Mouse (Mus musculus): Measurements from ENCODE around the gene Hipk4. TPM values are rescaled to one million over a fixed set of nuclear protein-coding genes. Genes with fewer than 3 reads are reported as not detected.
"Not testable (repeated sequence)": the region's sequence is repeated elsewhere in the genome, so short reads cannot be mapped to it uniquely, and the experiment has no call there.

The Hipk4 gene
- polyA plus RNA-seq, 1 experiment from 2014 or later = 0.23 TPM

DNA sequence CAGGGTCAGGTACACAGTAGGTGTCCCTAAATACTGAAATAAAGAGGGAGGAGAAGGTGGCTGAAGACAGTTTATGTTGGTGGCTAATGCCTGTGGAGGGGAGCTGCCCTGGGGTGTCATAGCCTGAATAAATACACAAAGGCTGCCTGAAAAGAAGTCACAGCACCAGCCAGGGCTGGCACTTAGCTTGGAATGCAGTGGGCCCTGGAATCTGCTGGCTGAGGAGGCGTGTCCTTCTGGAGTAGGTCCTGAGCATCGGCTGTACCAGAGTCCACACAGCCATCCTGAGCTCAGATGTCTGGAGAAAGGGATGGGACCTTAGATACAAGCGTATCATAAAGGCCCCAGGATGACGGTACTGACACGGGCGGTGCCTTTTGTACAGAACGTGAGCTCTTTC lies 31.2 kb upstream of the Hipk4 start:
- Histone ChIP-seq H3K9me3 (ENCODE audit: control insufficient read depth, low read length) (no peaks in the 10 kb centered on the region), H3K27me3 (ENCODE audit: control insufficient read depth, insufficient read depth, low read length) (no peaks in the 10 kb centered on the region), H3K4me2 (replicated peaks; ENCODE audit: low read depth) (no peak overlapping the region), H3K27ac (replicated peaks) (peak overlapping the region; percentile 94; the same call in 1 of the 2 replicates), H3K9ac (ENCODE audit: low read length) (no peak overlapping the region), H3K4me1 (replicated peaks; ENCODE audit: control insufficient read depth, insufficient read depth) (peaks cover 10% of the 10 kb centered on the region; the same call in 1 of the 2 replicates), H3K4me3 (ENCODE audit: low read depth, low read length) (no peak overlapping the region), H3K36me3 (ENCODE audit: control insufficient read depth, insufficient read depth, low read length) (peaks cover 6% of the 10 kb centered on the region)
- 66% methylated on average over 7 of the region's 7 CpGs for WGBS
- DNase-seq (ENCODE audit: low spot score) (no peak), ATAC-seq (ENCODE audit: low FRiP score, low TSS enrichment) (no peak)
- no peak for TF ChIP-seq EP300 (optimal IDR thresholded peaks at IDR 0.05)
- no peak for TF ChIP-seq CTCF (IDR thresholded peaks at IDR 0.05; ENCODE audit: low read depth)

DNA sequence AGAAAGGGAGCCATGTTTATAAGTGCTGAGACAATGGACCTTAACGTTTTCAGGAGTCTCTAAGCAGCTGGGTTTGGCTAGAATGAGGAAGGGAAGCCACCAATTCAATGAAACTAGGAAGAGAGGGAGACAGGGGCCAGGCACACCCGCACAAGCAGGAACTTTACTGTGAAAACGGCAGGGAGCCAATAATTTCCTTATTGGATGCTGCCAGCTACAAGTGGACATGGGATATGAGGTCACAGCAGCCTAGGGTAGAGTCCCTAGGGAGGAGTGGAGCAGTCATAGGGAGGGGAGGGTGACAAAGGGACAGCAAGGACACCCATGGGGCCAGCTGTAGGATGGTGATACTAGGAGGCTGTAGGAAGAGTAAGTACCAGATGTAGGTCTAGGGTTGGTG lies 30.0 kb upstream of the Hipk4 start:
- H3K4me2 ChIP-seq (replicated peaks; ENCODE audit: low read depth) = no peak overlapping the region
- DNase-seq (ENCODE audit: low spot score) = no peak
- 51% methylated on average over 3 of the region's 3 CpGs for WGBS
- TF ChIP-seq EP300 (optimal IDR thresholded peaks at IDR 0.05) = no peak
- no peak for ATAC-seq (ENCODE audit: low FRiP score, low TSS enrichment)
- no peaks in the 10 kb centered on the region for H3K9me3 ChIP-seq (ENCODE audit: control insufficient read depth, low read length)
- H3K27me3 ChIP-seq (ENCODE audit: control insufficient read depth, insufficient read depth, low read length) = no peaks in the 10 kb centered on the region
- H3K4me1 ChIP-seq (replicated peaks; ENCODE audit: control insufficient read depth, insufficient read depth) = peaks cover 9% of the 10 kb centered on the region; the same call in 1 of the 2 replicates
- peaks cover 6% of the 10 kb centered on the region for H3K36me3 ChIP-seq (ENCODE audit: control insufficient read depth, insufficient read depth, low read length)
- no peak overlapping the region for H3K4me3 ChIP-seq (ENCODE audit: low read depth, low read length)
- H3K9ac ChIP-seq (ENCODE audit: low read length) = no peak overlapping the region
- H3K27ac ChIP-seq (replicated peaks) = no peak overlapping the region

DNA sequence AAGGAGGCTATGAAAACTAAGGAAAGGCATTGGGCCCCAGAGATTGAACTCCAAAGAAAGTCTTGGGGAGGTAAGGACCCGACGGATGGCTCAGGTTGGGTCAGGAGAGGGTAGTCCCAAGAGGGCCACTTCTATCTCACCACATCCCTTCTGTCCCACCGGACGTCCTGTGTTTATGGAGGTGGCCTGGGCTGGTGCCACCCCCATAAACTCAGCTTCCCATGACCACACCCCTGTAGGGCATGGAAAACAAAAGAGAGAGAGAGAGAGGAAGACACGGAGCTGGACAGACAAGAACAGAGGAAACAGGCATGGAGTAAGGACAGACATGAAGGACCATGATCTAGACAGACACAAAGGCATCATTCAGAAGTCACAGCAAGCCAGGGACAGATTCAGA lies 29.6 kb upstream of the Hipk4 start:
- WGBS = 75% methylated on average over 5 of the region's 5 CpGs
- TF ChIP-seq CTCF (IDR thresholded peaks at IDR 0.05; ENCODE audit: low read depth) (no peak), EP300 (optimal IDR thresholded peaks at IDR 0.05) (no peak)
- Histone ChIP-seq H3K4me1 (replicated peaks; ENCODE audit: control insufficient read depth, insufficient read depth) (peaks cover 5% of the 10 kb centered on the region; the same call in 1 of the 2 replicates), H3K27me3 (ENCODE audit: control insufficient read depth, insufficient read depth, low read length) (no peaks in the 10 kb centered on the region), H3K4me2 (replicated peaks; ENCODE audit: low read depth) (no peak overlapping the region), H3K4me3 (ENCODE audit: low read depth, low read length) (no peak overlapping the region), H3K27ac (replicated peaks) (no peak overlapping the region), H3K36me3 (ENCODE audit: control insufficient read depth, insufficient read depth, low read length) (peaks cover 6% of the 10 kb centered on the region), H3K9ac (ENCODE audit: low read length) (no peak overlapping the region), H3K9me3 (ENCODE audit: control insufficient read depth, low read length) (no peaks in the 10 kb centered on the region)
- DNase-seq (ENCODE audit: low spot score) (no peak), ATAC-seq (ENCODE audit: low FRiP score, low TSS enrichment) (no peak)

DNA sequence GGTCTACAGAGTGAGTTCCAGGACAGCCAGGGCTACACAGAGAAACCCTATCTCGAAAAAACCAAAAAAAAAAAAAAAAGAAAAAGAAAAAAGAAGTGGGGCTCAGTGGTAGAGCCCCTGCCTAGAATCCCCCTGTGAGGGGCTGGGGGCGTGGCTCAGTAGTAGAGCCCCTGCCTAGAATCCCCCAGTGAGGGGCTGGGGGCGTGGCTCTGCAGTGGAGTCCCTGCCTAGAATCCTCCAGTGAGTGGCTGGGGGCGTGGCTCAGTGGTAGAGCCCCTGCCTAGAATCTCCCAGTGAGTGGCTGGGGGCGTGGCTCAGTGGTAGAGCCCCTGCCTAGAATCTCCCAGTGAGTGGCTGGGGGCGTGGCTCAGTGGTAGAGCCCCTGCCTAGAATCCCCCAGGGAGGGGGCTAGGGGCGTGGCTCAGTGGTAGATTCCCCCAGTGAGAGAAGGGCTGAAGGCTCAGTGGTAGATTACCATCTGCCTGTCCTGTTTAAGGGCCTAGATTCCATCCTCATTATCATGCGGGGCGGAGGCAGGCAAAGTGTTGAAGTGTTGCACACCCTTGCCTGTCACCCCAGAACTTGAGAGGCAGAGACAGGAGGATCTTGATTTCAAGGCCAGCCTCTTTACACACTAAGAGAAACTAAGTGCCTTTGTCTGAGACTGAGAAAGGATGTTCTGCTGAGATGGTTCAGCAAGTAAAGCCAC lies 28.3 kb upstream of the Hipk4 start:
- H3K4me2 ChIP-seq (replicated peaks; ENCODE audit: low read depth); H3K4me1 ChIP-seq (replicated peaks; ENCODE audit: control insufficient read depth, insufficient read depth); H3K27ac ChIP-seq (replicated peaks); ATAC-seq (ENCODE audit: low FRiP score, low TSS enrichment); H3K9me3 ChIP-seq (ENCODE audit: control insufficient read depth, low read length); H3K4me3 ChIP-seq (ENCODE audit: low read depth, low read length); H3K36me3 ChIP-seq (ENCODE audit: control insufficient read depth, insufficient read depth, low read length); H3K9ac ChIP-seq (ENCODE audit: low read length); H3K27me3 ChIP-seq (ENCODE audit: control insufficient read depth, insufficient read depth, low read length); DNase-seq (ENCODE audit: low spot score): not testable (repeated sequence)
- 91% methylated on average over 9 of the region's 9 CpGs for WGBS

DNA sequence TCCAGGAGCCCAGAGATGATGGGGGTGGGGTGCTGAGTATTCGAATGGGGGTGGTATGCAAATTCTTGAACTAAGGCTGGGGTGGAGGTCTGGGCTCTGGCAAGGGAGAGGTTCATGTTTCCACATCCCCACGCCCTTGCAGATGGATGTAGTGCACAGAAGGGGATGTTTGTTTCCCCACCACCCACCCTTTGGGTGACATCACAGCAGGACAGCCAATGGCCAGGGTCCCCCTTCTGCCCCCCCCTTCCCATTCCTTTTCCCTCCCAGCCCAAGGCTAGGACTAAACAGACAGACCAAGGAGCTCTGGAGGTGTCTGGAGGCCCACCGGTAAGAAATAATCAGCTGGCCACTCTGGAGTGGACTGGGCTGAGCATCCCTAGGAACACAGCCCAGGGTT lies 24.0 kb upstream of the Hipk4 start, which contains the start of gene Prx:
Gene Prx, plus strand, starts transcription at position 289 of the 400 bp plus-strand sequence.
- no peak for DNase-seq (ENCODE audit: low spot score)
- no peaks in the 10 kb centered on the region for H3K4me1 ChIP-seq (replicated peaks; ENCODE audit: control insufficient read depth, insufficient read depth)
- no peak within 1 kb of the TSS for H3K9ac ChIP-seq (ENCODE audit: low read length)
- no peaks in the 10 kb centered on the region for H3K36me3 ChIP-seq (ENCODE audit: control insufficient read depth, insufficient read depth, low read length)
- no peak; the same call in 1 of the 2 replicates for ATAC-seq (ENCODE audit: low FRiP score, low TSS enrichment)
- no peaks in the 10 kb centered on the region for H3K27me3 ChIP-seq (ENCODE audit: control insufficient read depth, insufficient read depth, low read length)
- WGBS = 30% methylated on average over 3 of the region's 3 CpGs
- no peak within 1 kb of the TSS for H3K4me3 ChIP-seq (ENCODE audit: low read depth, low read length)
- no peak within 1 kb of the TSS for H3K4me2 ChIP-seq (replicated peaks; ENCODE audit: low read depth)
- H3K9me3 ChIP-seq (ENCODE audit: control insufficient read depth, low read length) = no peaks in the 10 kb centered on the region
- no peak within 1 kb of the TSS for H3K27ac ChIP-seq (replicated peaks)
- no peak for TF ChIP-seq CTCF (IDR thresholded peaks at IDR 0.05; ENCODE audit: low read depth)
- TF ChIP-seq EP300 (optimal IDR thresholded peaks at IDR 0.05) = no peak

DNA sequence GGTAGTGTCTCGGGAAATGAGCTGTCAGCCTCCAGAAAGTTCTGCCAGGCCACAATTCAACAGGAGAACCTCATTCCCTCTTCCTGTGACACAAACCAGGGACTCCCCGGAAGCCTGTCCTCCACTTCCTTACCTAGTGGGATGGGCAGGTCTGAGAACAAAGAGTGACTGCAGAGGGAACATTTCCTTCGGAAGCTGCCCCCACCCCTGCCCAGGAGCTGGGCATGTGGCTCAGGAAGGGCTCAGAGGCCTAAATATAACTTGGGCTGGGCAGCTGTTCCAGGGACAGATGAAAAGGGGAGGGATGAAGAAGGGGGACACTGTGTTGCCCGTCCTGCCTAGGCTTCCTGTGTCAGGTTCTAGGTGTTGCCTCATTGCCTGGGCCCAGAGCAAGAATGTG lies 21.4 kb upstream of the Hipk4 start:
- no peak for DNase-seq (ENCODE audit: low spot score)
- Histone ChIP-seq H3K27ac (replicated peaks) (peak overlapping the region; percentile 30; the same call in 1 of the 2 replicates), H3K27me3 (ENCODE audit: control insufficient read depth, insufficient read depth, low read length) (no peaks in the 10 kb centered on the region), H3K36me3 (ENCODE audit: control insufficient read depth, insufficient read depth, low read length) (no peaks in the 10 kb centered on the region), H3K9ac (ENCODE audit: low read length) (no peak overlapping the region), H3K4me3 (ENCODE audit: low read depth, low read length) (no peak overlapping the region), H3K4me2 (replicated peaks; ENCODE audit: low read depth) (no peak overlapping the region), H3K4me1 (replicated peaks; ENCODE audit: control insufficient read depth, insufficient read depth) (no peaks in the 10 kb centered on the region), H3K9me3 (ENCODE audit: control insufficient read depth, low read length) (no peaks in the 10 kb centered on the region)
- TF ChIP-seq EP300 (optimal IDR thresholded peaks at IDR 0.05) (no peak), CTCF (IDR thresholded peaks at IDR 0.05; ENCODE audit: low read depth) (no peak)
- no peak; the same call in 1 of the 2 replicates for ATAC-seq (ENCODE audit: low FRiP score, low TSS enrichment)
- 51% methylated on average over 4 of the region's 4 CpGs for WGBS
